ENCODE assay signal across 2 mouse cellular contexts in the genomic region with DNA sequence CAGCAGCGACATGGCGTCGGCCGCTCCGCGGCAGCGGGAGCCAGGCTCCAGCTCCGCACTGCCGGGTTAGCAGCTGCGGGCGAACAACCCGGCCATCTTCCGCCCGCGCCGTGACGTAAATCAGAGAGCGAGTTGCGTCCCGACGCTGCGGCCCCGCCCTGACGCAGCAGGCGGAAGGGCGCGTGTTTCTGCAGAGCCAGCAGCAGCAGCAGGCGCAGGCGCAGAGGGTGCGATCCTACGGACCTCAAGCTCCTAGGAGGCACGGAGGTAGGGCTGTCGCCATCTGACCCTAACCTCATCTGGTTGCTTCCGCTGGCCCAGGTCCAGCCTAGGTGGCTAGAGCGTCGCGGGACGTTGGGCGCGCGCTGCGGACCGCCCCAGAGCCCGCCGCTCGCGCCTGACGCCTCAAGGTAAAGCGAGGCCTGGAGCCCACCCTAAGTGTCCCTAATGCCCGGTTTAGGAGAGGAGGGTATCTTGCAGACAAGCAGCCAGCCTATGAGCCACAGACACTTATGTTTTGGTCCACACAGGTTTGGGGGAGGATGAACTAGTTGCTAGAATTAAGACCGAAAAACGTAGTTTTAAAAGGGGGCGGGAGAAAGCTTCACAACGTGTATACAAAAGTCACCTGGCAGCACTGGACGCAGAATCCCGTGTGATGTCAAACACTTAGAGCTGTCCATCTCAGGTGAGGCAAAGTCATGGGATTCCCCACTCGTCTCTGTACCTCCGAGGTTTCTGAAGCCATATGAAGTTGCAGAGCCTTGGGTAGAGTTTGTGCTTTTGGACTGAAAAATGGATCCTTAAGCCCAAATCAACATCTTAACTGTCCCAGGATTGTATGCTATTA.
TF ChIP-seq lines count a peak whose summit lies in the region.

Gene Gak, minus strand, starts transcription at position 122 of the 850 bp plus-strand sequence.
Gene Tmem175, plus strand, starts transcription at position 137 of the 850 bp plus-strand sequence.

TF ChIP-seq in C2C12, 6 proteins besides CTCF, POLR2A, EP300 and RAD21 (continued from another document):
- TF ChIP-seq MYOG (IDR thresholded peaks at IDR 0.05; ENCODE audit: control insufficient read depth, extremely low read depth, insufficient read length) = no peak
- no peak for TF ChIP-seq MYOD1 (IDR thresholded peaks at IDR 0.05; ENCODE audit: control insufficient read depth, insufficient read length, low read depth)

TF ChIP-seq in myocyte, 11 proteins besides CTCF, POLR2A, EP300 and RAD21 (continued from another document):
- TF ChIP-seq TCF3 (IDR thresholded peaks at IDR 0.05; ENCODE audit: insufficient read length, low read depth) = no peak
- no peak for TF ChIP-seq TCF12 (IDR thresholded peaks at IDR 0.05; ENCODE audit: insufficient read depth, poor library complexity, severe bottlenecking)
- no peak for TF ChIP-seq MAX (IDR thresholded peaks at IDR 0.05; ENCODE audit: low read depth)
- TF ChIP-seq CEBPB (IDR thresholded peaks at IDR 0.05; ENCODE audit: insufficient read depth, poor library complexity, severe bottlenecking) = no peak
- TF ChIP-seq MYOG (IDR thresholded peaks at IDR 0.05; ENCODE audit: control insufficient read depth in 1 of 3, insufficient read depth in 1 of 3, insufficient read length in 2 of 3, low read depth in 2 of 3) = peak in 2 of 3 experiments; percentile 47 to 77
- TF ChIP-seq E2F4 (IDR thresholded peaks at IDR 0.05; ENCODE audit: insufficient read depth) = no peak
- TF ChIP-seq POLR2AphosphoS2 (IDR thresholded peaks at IDR 0.05; ENCODE audit: insufficient read length, low read depth) = peak; percentile 97
- TF ChIP-seq MYOD1 (IDR thresholded peaks at IDR 0.05; ENCODE audit: control insufficient read depth in 1 of 3, insufficient read length in 2 of 3, low read depth in 2 of 3) = peak in 1 of 3 experiments; percentile 67
TF ChIP-seq in myocyte: peak in this region for 3.
